Mouse (Mus musculus): ENCODE results near the gene Sys1.

DNA sequence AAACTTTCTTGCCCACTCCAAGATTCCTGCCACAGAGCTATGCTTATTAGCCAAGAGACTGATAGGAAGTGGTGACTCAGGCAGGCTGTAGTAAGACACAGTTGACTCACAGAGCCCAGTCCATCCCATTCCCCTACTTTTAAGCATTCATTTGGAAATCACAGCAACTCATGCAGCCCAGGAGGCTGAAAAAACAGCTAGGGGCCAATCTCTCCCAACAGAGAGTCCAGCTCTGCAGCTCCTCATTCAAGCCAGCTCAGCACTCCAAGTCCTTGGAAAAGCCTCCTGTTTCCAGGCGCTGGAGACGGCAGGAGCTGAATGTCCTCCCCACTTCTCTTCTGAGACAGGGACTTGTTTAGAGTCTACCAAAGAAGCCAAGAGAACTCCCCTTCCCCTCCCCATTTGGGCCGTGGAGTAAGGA, 17.8 kb upstream of the Sys1 start:
- TF ChIP-seq CTCF (IDR thresholded peaks at IDR 0.05; ENCODE audit: low read depth, low read length) (no peak), POLR2A (IDR thresholded peaks at IDR 0.05; ENCODE audit: insufficient read depth, low read length) (no peak), EP300 (IDR thresholded peaks at IDR 0.05; ENCODE audit: insufficient read depth, low read depth, low read length) (no peak)

Measured in ES-Bruce4 (cell line).